Mouse (Mus musculus) hindbrain, embryonic 11.5 days (tissue): Measurements from ENCODE around the gene Mfsd6l. TPM values are rescaled to one million over a fixed set of nuclear protein-coding genes. Genes with fewer than 3 reads are reported as not detected.

Source experiments
- ATAC-seq: fragments of 200-750 bp; cut with Nextera tagmentation; 2 replicates; pipeline ENCODE4 v1.8.0; 2017; ENCODE audit warnings: mild to moderate bottlenecking, moderate TSS enrichment, moderate library complexity; ENCODE audit not compliant: low FRiP score
- DNase-seq: peaks from one replicate; pipeline ENCODE4 v3.0.0-alpha.2; 2015; ENCODE audit warnings: low spot score
- H3K27ac ChIP-seq: fragments of 300-500 bp; sonication (generic); 2 replicates; pipeline ENCODE4 v1.5.1; 2014; ENCODE audit warnings: mild to moderate bottlenecking, low read depth, low read length
- H3K27me3 ChIP-seq: fragments of 300-500 bp; sonication (generic); 2 replicates; pipeline ENCODE4 v1.6.1; 2014; ENCODE audit warnings: mild to moderate bottlenecking, low read length, moderate library complexity, mixed read lengths; ENCODE audit not compliant: control insufficient read depth, insufficient read depth
- H3K36me3 ChIP-seq: fragments of 300-500 bp; sonication (generic); 2 replicates; pipeline ENCODE4 v1.6.1; 2014; ENCODE audit warnings: mild to moderate bottlenecking, low read length, moderate library complexity, mixed read lengths; ENCODE audit not compliant: control insufficient read depth, insufficient read depth
- H3K4me1 ChIP-seq: fragments of 300-500 bp; sonication (generic); replicated peaks from 2 replicates; pipeline ENCODE4 v1.6.1; 2014; ENCODE audit warnings: low read length, mixed read lengths; ENCODE audit not compliant: control insufficient read depth, insufficient read depth
- H3K4me2 ChIP-seq: fragments of 300-500 bp; sonication (generic); replicated peaks from 2 replicates; pipeline ENCODE4 v1.6.1; 2014; ENCODE audit warnings: mild to moderate bottlenecking, low read depth, low read length
- H3K4me3 ChIP-seq: fragments of 300-500 bp; sonication (generic); 2 replicates; pipeline ENCODE4 v1.5.1; 2014; ENCODE audit warnings: low read depth, low read length
- H3K9ac ChIP-seq: fragments of 300-500 bp; sonication (generic); 2 replicates; pipeline ENCODE4 v1.6.1; 2014; ENCODE audit warnings: low read depth, low read length
- H3K9me3 ChIP-seq: fragments of 300-500 bp; sonication (generic); 2 replicates; pipeline ENCODE4 v1.6.1; 2016; ENCODE audit warnings: low read length; ENCODE audit not compliant: control insufficient read depth
- WGBS: fragments of 180-500 bp; shearing (Covaris S2); extraction: QIAGEN DNeasy Blood & Tissue Kit; methylation state at CpG from one replicate; pipeline ENCODE4 v1.1.7; 2014; 5-methylcytosine and 5-hydroxymethylcytosine counted together
- polyA plus RNA-seq: library from polyadenylated mRNA; unstranded; fragments of >200 nt; fragmentation: Nextera tagmentation; extraction: Ambion mirVana; gene quantifications from 2 replicates; pipeline ENCODE4 v1.2.1, GENCODE M21; 2014

Gene Mfsd6l
- 0.10 TPM in 1 of 2 replicates, not detected in the other for polyA plus RNA-seq

- 8% methylated on average over 37 of the region's 37 CpGs for WGBS
- peaks cover 4% of the 10 kb centered on the region; the same call in 1 of the 2 replicates for H3K27me3 ChIP-seq
- no peaks in the 10 kb centered on the region for H3K4me1 ChIP-seq
- H3K9ac ChIP-seq: no peak within 1 kb of the TSS
- H3K9me3 ChIP-seq: no peaks in the 10 kb centered on the region
- H3K36me3 ChIP-seq: no peaks in the 10 kb centered on the region
- no peak within 1 kb of the TSS for H3K27ac ChIP-seq
- ATAC-seq: no peak
- no peak for DNase-seq
- H3K4me2 ChIP-seq: peak within 1 kb of the TSS; percentile 6; the same call in 1 of the 2 replicates
- no peak within 1 kb of the TSS for H3K4me3 ChIP-seq
These were observed at the start of gene Mfsd6l for GRCm38 (mm10) chr11:68555918-68556584. Gene Mfsd6l, plus strand, starts transcription at chr11:68556186.

DNA sequence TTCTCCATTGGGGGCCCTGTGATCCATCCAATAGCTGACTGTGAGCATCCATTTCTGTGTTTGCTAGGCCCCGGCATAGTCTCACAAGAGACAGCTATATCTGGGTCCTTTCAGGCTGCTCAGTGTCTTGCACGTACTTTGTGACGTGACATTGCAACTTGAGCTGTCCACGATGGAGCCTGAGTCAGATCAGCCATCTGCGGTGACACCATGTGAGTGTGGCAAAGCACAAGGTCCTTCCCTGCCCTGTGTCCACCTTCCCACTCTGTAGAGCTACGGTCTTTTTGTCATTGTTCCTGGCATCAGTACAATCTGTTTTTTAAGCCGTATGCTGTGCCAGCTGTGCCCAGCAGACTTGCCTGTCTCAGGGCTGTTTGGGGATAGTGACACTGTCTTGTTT is 48.7 kb upstream of the Mfsd6l start:
- H3K4me2 ChIP-seq: no peak overlapping the region
- no peak overlapping the region for H3K27ac ChIP-seq
- 94% methylated on average over 7 of the region's 7 CpGs for WGBS
- H3K36me3 ChIP-seq: no peaks in the 10 kb centered on the region
- no peak for DNase-seq
- no peaks in the 10 kb centered on the region for H3K27me3 ChIP-seq
- no peaks in the 10 kb centered on the region for H3K9me3 ChIP-seq
- no peak for ATAC-seq
- H3K4me3 ChIP-seq: no peak overlapping the region
- H3K9ac ChIP-seq: no peak overlapping the region
- no peaks in the 10 kb centered on the region for H3K4me1 ChIP-seq

- no peaks in the 10 kb centered on the region for H3K27me3 ChIP-seq
- no peak for ATAC-seq
- no peaks in the 10 kb centered on the region for H3K4me1 ChIP-seq
- H3K4me3 ChIP-seq: no peak overlapping the region
- H3K4me2 ChIP-seq: no peak overlapping the region
- 75% methylated on average over 5 of the region's 5 CpGs for WGBS
- H3K9ac ChIP-seq: no peak overlapping the region
- no peak overlapping the region for H3K27ac ChIP-seq
- no peaks in the 10 kb centered on the region for H3K9me3 ChIP-seq
- H3K36me3 ChIP-seq: no peaks in the 10 kb centered on the region
- DNase-seq: no peak
These were observed 47.4 kb upstream of the Mfsd6l start for GRCm38 (mm10) chr11:68508619-68509018.

- H3K36me3 ChIP-seq: no peaks in the 10 kb centered on the region
- H3K4me3 ChIP-seq: no peak overlapping the region
- no peaks in the 10 kb centered on the region for H3K27me3 ChIP-seq
- H3K9ac ChIP-seq: no peak overlapping the region
- no peaks in the 10 kb centered on the region for H3K4me1 ChIP-seq
- WGBS: 71% methylated on average over 2 of the region's 2 CpGs
- H3K4me2 ChIP-seq: no peak overlapping the region
- ATAC-seq: no peak
- no peak overlapping the region for H3K27ac ChIP-seq
- H3K9me3 ChIP-seq: no peaks in the 10 kb centered on the region
- no peak for DNase-seq
These were observed 46.8 kb upstream of the Mfsd6l start for GRCm38 (mm10) chr11:68509194-68509593.

DNA sequence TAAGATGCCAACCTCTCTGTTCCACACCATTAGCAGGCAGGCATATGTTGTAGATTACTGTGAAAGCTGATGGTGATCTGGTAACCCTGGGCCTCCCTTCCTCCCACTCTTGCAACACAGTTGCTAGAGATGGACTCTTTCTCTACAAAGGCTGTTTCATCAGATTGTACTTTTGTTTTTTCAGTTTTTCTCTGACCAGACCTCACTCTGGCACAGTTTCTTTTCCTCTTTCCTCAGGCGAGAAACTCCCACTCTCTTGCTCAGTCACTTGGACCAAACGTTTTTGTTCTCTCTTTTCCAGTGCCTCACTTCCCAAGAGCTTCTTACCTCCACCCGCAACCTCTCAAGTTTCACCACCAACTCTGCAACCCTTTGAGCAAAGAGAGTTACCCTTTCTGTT is 42.0 kb upstream of the Mfsd6l start:
- 34% methylated on average over 3 of the region's 3 CpGs for WGBS

GRCm38 (mm10) chr11:68519362-68519761 is 36.6 kb upstream of the Mfsd6l start:
- Histone ChIP-seq H3K4me2 (no peak overlapping the region), H3K9ac (no peak overlapping the region), H3K4me3 (no peak overlapping the region), H3K27ac (no peak overlapping the region), H3K36me3 (no peaks in the 10 kb centered on the region), H3K27me3 (no peaks in the 10 kb centered on the region), H3K9me3 (no peaks in the 10 kb centered on the region), H3K4me1 (no peaks in the 10 kb centered on the region)
- ATAC-seq: no peak
- DNase-seq: no peak
- WGBS: 91% methylated on average over 4 of the region's 4 CpGs

More for the DNA sequence above, 42.0 kb upstream of the Mfsd6l start:
- Histone ChIP-seq H3K4me1 (no peaks in the 10 kb centered on the region), H3K4me2 (no peak overlapping the region), H3K9ac (no peak overlapping the region), H3K4me3 (no peak overlapping the region), H3K27ac (no peak overlapping the region), H3K9me3 (no peaks in the 10 kb centered on the region), H3K27me3 (no peaks in the 10 kb centered on the region), H3K36me3 (no peaks in the 10 kb centered on the region)
- ATAC-seq: no peak
- DNase-seq: no peak

- H3K9me3 ChIP-seq: no peaks in the 10 kb centered on the region
- H3K4me1 ChIP-seq: no peaks in the 10 kb centered on the region
- no peak overlapping the region for H3K4me3 ChIP-seq
- 90% methylated on average over 5 of the region's 5 CpGs for WGBS
- H3K9ac ChIP-seq: no peak overlapping the region
- no peak overlapping the region for H3K27ac ChIP-seq
- no peak for ATAC-seq
- no peak for DNase-seq
- H3K36me3 ChIP-seq: no peaks in the 10 kb centered on the region
- no peaks in the 10 kb centered on the region for H3K27me3 ChIP-seq
- H3K4me2 ChIP-seq: no peak overlapping the region
These were observed 36.2 kb upstream of the Mfsd6l start for GRCm38 (mm10) chr11:68519815-68520214.

DNA sequence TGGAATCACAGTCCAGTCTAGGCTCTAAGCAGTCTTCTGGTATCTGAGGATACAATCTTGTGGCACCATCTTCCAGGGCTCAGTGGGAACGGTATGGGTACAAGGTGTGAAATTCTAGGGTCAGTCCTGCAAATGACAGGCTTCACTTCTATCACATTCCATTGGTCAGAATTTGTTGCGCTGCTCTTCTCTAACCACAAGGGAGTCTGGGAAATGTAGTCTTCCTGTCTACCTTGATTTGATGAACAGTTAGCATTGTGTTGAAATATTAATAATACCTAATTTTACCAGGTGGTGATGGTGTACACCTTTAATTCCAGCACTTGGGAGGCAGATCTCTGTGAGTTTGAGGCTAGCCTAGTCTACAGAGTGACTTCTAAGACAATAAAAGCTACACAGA is 35.5 kb upstream of the Mfsd6l start:
- DNase-seq: no peak
- ATAC-seq: no peak
- no peaks in the 10 kb centered on the region for H3K27me3 ChIP-seq
- no peak overlapping the region for H3K27ac ChIP-seq
- H3K9me3 ChIP-seq: no peaks in the 10 kb centered on the region
- WGBS: 90% methylated on average over 2 of the region's 2 CpGs
- H3K36me3 ChIP-seq: no peaks in the 10 kb centered on the region
- H3K4me1 ChIP-seq: no peaks in the 10 kb centered on the region
- no peak overlapping the region for H3K4me2 ChIP-seq
- H3K9ac ChIP-seq: no peak overlapping the region
- H3K4me3 ChIP-seq: no peak overlapping the region

- Histone ChIP-seq H3K9me3 (no peaks in the 10 kb centered on the region), H3K36me3 (no peaks in the 10 kb centered on the region), H3K4me1 (no peaks in the 10 kb centered on the region), H3K4me3 (no peak overlapping the region), H3K9ac (no peak overlapping the region), H3K4me2 (no peak overlapping the region), H3K27ac (no peak overlapping the region), H3K27me3 (no peaks in the 10 kb centered on the region)
- DNase-seq (no peak), ATAC-seq (no peak)
- WGBS: 83% methylated on average over 5 of the region's 5 CpGs
These were observed 34.6 kb upstream of the Mfsd6l start for GRCm38 (mm10) chr11:68521352-68521751.
